Mouse (Mus musculus): ENCODE measurements around the gene G6pdx. TPM values are rescaled to one million over a fixed set of nuclear protein-coding genes. Genes with fewer than 3 reads are reported as not detected.

Gene G6pdx
- polyA plus RNA-seq, 1 experiment from 2014 or later = 25.7 TPM

GRCm38 (mm10) chrX:74424443-74424842 is 4.6 kb downstream of the G6pdx start:
- H3K4me1 ChIP-seq (ENCODE audit: control insufficient read depth, insufficient read depth, low read length) = no peaks in the 10 kb centered on the region
- no peak overlapping the region for H3K4me3 ChIP-seq (ENCODE audit: low read depth, low read length)
- peak overlapping the region; percentile 57; the same call in 1 of the 2 replicates for H3K27ac ChIP-seq (ENCODE audit: low read depth, low read length)
- no peak for ATAC-seq (replicated peaks; ENCODE audit: insufficient number of reproducible peaks, low FRiP score, low TSS enrichment)
- 0 out of 2 replicates have a peak overlapping the region, but pooled peaks have one; percentile 4 for H3K4me2 ChIP-seq
- no peaks in the 10 kb centered on the region for H3K27me3 ChIP-seq (ENCODE audit: control insufficient read depth, insufficient read depth, low read length)
- H3K9ac ChIP-seq (ENCODE audit: low read depth, low read length) = no peak overlapping the region
- no peaks in the 10 kb centered on the region for H3K36me3 ChIP-seq (ENCODE audit: control insufficient read depth, insufficient read depth, low read length)
- H3K9me3 ChIP-seq (replicated peaks; ENCODE audit: control insufficient read depth, low read length) = no peaks in the 10 kb centered on the region

GRCm38 (mm10) chrX:74413377-74413776 is 15.6 kb downstream of the G6pdx start:
- no peaks in the 10 kb centered on the region for H3K4me1 ChIP-seq (ENCODE audit: control insufficient read depth, insufficient read depth, low read length)
- H3K9ac ChIP-seq (ENCODE audit: low read depth, low read length) = no peak overlapping the region
- no peaks in the 10 kb centered on the region for H3K36me3 ChIP-seq (ENCODE audit: control insufficient read depth, insufficient read depth, low read length)
- H3K27ac ChIP-seq (ENCODE audit: low read depth, low read length) = no peak overlapping the region
- no peaks in the 10 kb centered on the region for H3K27me3 ChIP-seq (ENCODE audit: control insufficient read depth, insufficient read depth, low read length)
- H3K4me3 ChIP-seq (ENCODE audit: low read depth, low read length) = no peak overlapping the region
- H3K9me3 ChIP-seq (replicated peaks; ENCODE audit: control insufficient read depth, low read length) = no peaks in the 10 kb centered on the region
- no peak for ATAC-seq (replicated peaks; ENCODE audit: insufficient number of reproducible peaks, low FRiP score, low TSS enrichment)
- H3K4me2 ChIP-seq = no peak overlapping the region

GRCm38 (mm10) chrX:74408340-74408739 is 20.7 kb downstream of the G6pdx start:
- no peak overlapping the region for H3K27ac ChIP-seq (ENCODE audit: low read depth, low read length)
- 42% methylated on average over 2 of the region's 2 CpGs for WGBS (ENCODE audit: insufficient replicate concordance)
- no peak overlapping the region for H3K4me2 ChIP-seq
- H3K4me3 ChIP-seq (ENCODE audit: low read depth, low read length) = no peak overlapping the region
- no peaks in the 10 kb centered on the region for H3K9me3 ChIP-seq (replicated peaks; ENCODE audit: control insufficient read depth, low read length)
- H3K9ac ChIP-seq (ENCODE audit: low read depth, low read length) = no peak overlapping the region
- no peaks in the 10 kb centered on the region; the same call in 1 of the 2 replicates for H3K27me3 ChIP-seq (ENCODE audit: control insufficient read depth, insufficient read depth, low read length)
- H3K36me3 ChIP-seq (ENCODE audit: control insufficient read depth, insufficient read depth, low read length) = no peaks in the 10 kb centered on the region
- H3K4me1 ChIP-seq (ENCODE audit: control insufficient read depth, insufficient read depth, low read length) = no peaks in the 10 kb centered on the region
- ATAC-seq (replicated peaks; ENCODE audit: insufficient number of reproducible peaks, low FRiP score, low TSS enrichment) = no peak

GRCm38 (mm10) chrX:74400136-74400535 is 28.9 kb downstream of the G6pdx start:
- H3K9me3 ChIP-seq (replicated peaks; ENCODE audit: control insufficient read depth, low read length) = no peaks in the 10 kb centered on the region
- no peak for ATAC-seq (replicated peaks; ENCODE audit: insufficient number of reproducible peaks, low FRiP score, low TSS enrichment)
- 78% methylated on average over 3 of the region's 3 CpGs for WGBS (ENCODE audit: insufficient replicate concordance)

GRCm38 (mm10) chrX:74392535-74393443 is 36.2 kb downstream of the G6pdx start, which contains the start of the genes Fam3a and Ikbkg:
Fam3a (minus strand) TSS chrX:74393272.
Ikbkg (plus strand) TSS chrX:74393290.
- Histone ChIP-seq H3K4me1 (ENCODE audit: control insufficient read depth, insufficient read depth, low read length) (no peaks in the 10 kb centered on the region), H3K9me3 (replicated peaks; ENCODE audit: control insufficient read depth, low read length) (no peaks in the 10 kb centered on the region), H3K4me2 (peak within 1 kb of the TSS; percentile 73), H3K9ac (ENCODE audit: low read depth, low read length) (peak within 1 kb of the TSS; percentile 70), H3K36me3 (ENCODE audit: control insufficient read depth, insufficient read depth, low read length) (no peaks in the 10 kb centered on the region), H3K27ac (ENCODE audit: low read depth, low read length) (peak within 1 kb of the TSS; percentile 90), H3K27me3 (ENCODE audit: control insufficient read depth, insufficient read depth, low read length) (no peaks in the 10 kb centered on the region), H3K4me3 (ENCODE audit: low read depth, low read length) (peak within 1 kb of the TSS; percentile 45)
- 14% methylated on average over 30 of the region's 30 CpGs for WGBS (ENCODE audit: insufficient replicate concordance)
- ATAC-seq (replicated peaks; ENCODE audit: insufficient number of reproducible peaks, low FRiP score, low TSS enrichment) = peak; percentile 99

More at GRCm38 (mm10) chrX:74400136-74400535, 28.9 kb downstream of the G6pdx start:
- Histone ChIP-seq H3K27me3 (ENCODE audit: control insufficient read depth, insufficient read depth, low read length) (no peaks in the 10 kb centered on the region), H3K27ac (ENCODE audit: low read depth, low read length) (no peak overlapping the region), H3K9ac (ENCODE audit: low read depth, low read length) (no peak overlapping the region), H3K36me3 (ENCODE audit: control insufficient read depth, insufficient read depth, low read length) (no peaks in the 10 kb centered on the region), H3K4me2 (no peak overlapping the region), H3K4me3 (ENCODE audit: low read depth, low read length) (no peak overlapping the region), H3K4me1 (ENCODE audit: control insufficient read depth, insufficient read depth, low read length) (no peaks in the 10 kb centered on the region)

GRCm38 (mm10) chrX:74388153-74388552 is 40.8 kb downstream of the G6pdx start:
- Histone ChIP-seq H3K27me3 (ENCODE audit: control insufficient read depth, insufficient read depth, low read length) (no peaks in the 10 kb centered on the region), H3K4me3 (ENCODE audit: low read depth, low read length) (no peak overlapping the region), H3K4me2 (no peak overlapping the region), H3K36me3 (ENCODE audit: control insufficient read depth, insufficient read depth, low read length) (no peaks in the 10 kb centered on the region), H3K9me3 (replicated peaks; ENCODE audit: control insufficient read depth, low read length) (no peaks in the 10 kb centered on the region), H3K9ac (ENCODE audit: low read depth, low read length) (no peak overlapping the region), H3K4me1 (ENCODE audit: control insufficient read depth, insufficient read depth, low read length) (no peaks in the 10 kb centered on the region), H3K27ac (ENCODE audit: low read depth, low read length) (no peak overlapping the region)
- ATAC-seq (replicated peaks; ENCODE audit: insufficient number of reproducible peaks, low FRiP score, low TSS enrichment) = 0 out of 2 replicates have a peak, but pooled peaks have one; percentile 45

- ATAC-seq (replicated peaks; ENCODE audit: insufficient number of reproducible peaks, low FRiP score, low TSS enrichment) = no peak
- no peaks in the 10 kb centered on the region for H3K9me3 ChIP-seq (replicated peaks; ENCODE audit: control insufficient read depth, low read length)
- no peak overlapping the region for H3K4me2 ChIP-seq
- 70% methylated on average over 2 of the region's 2 CpGs for WGBS (ENCODE audit: insufficient replicate concordance)
- H3K27me3 ChIP-seq (ENCODE audit: control insufficient read depth, insufficient read depth, low read length) = no peaks in the 10 kb centered on the region
- no peaks in the 10 kb centered on the region for H3K36me3 ChIP-seq (ENCODE audit: control insufficient read depth, insufficient read depth, low read length)
- H3K9ac ChIP-seq (ENCODE audit: low read depth, low read length) = no peak overlapping the region
- H3K27ac ChIP-seq (ENCODE audit: low read depth, low read length) = no peak overlapping the region
- no peaks in the 10 kb centered on the region for H3K4me1 ChIP-seq (ENCODE audit: control insufficient read depth, insufficient read depth, low read length)
- no peak overlapping the region for H3K4me3 ChIP-seq (ENCODE audit: low read depth, low read length)
These were observed 44.5 kb downstream of the G6pdx start for GRCm38 (mm10) chrX:74384451-74384850.

- no peak within 1 kb of the TSS for H3K27ac ChIP-seq (ENCODE audit: low read depth, low read length)
- H3K4me3 ChIP-seq (ENCODE audit: low read depth, low read length) = peak within 1 kb of the TSS; percentile 50
- H3K27me3 ChIP-seq (ENCODE audit: control insufficient read depth, insufficient read depth, low read length) = no peaks in the 10 kb centered on the region
- no peaks in the 10 kb centered on the region for H3K9me3 ChIP-seq (replicated peaks; ENCODE audit: control insufficient read depth, low read length)
- H3K9ac ChIP-seq (ENCODE audit: low read depth, low read length) = peak within 1 kb of the TSS; percentile 60
- H3K4me2 ChIP-seq = peak within 1 kb of the TSS; percentile 70
- 13% methylated on average over 32 of the region's 32 CpGs for WGBS (ENCODE audit: insufficient replicate concordance)
- H3K36me3 ChIP-seq (ENCODE audit: control insufficient read depth, insufficient read depth, low read length) = no peaks in the 10 kb centered on the region
- no peaks in the 10 kb centered on the region for H3K4me1 ChIP-seq (ENCODE audit: control insufficient read depth, insufficient read depth, low read length)
- peak; percentile 86 for ATAC-seq (replicated peaks; ENCODE audit: insufficient number of reproducible peaks, low FRiP score, low TSS enrichment)
These were observed 56.0 kb downstream of the G6pdx start, which contains the start of the genes Ubl4a and Slc10a3 for GRCm38 (mm10) chrX:74372888-74373549. Ubl4a (minus strand) TSS chrX:74373218. Slc10a3 (minus strand) TSS chrX:74373349.

Data from heart, embryonic 11.5 days (tissue).